Mouse (Mus musculus) heart, postnatal 4 days (tissue): ENCODE data around the gene Ltbp1. TPM values are rescaled to one million over a fixed set of nuclear protein-coding genes. Genes with fewer than 3 reads are reported as not detected.

Experiments used
- DNase-seq: peaks from one replicate; pipeline ENCODE4 v3.0.0; 2021
- total RNA-seq, 2 experiments: library from RNA; stranded (reverse); gene quantifications; 2 replicates each; pipeline ENCODE4 v1.2.3; 2021

Gene Ltbp1
- total RNA-seq: 10 to 100 TPM; 63.8 to 67.0 TPM

GRCm38 (mm10) chr17:75005281-75005684, at the start of gene Ltbp1:
Ltbp1 (plus strand) TSS chr17:75005568.
- peak; percentile 71 for DNase-seq

- DNase-seq: no peak
These were observed 45.7 kb upstream of the Ltbp1 start for GRCm38 (mm10) chr17:74959481-74960245.

GRCm38 (mm10) chr17:74963222-74963621, 42.1 kb upstream of the Ltbp1 start:
- no peak for DNase-seq

GRCm38 (mm10) chr17:74963861-74964260, 41.5 kb upstream of the Ltbp1 start:
- no peak for DNase-seq

- DNase-seq: no peak
These were observed 38.0 kb upstream of the Ltbp1 start for GRCm38 (mm10) chr17:74967298-74967848.

GRCm38 (mm10) chr17:74968152-74968712, 37.1 kb upstream of the Ltbp1 start:
- no peak for DNase-seq

GRCm38 (mm10) chr17:74968738-74969271, 36.6 kb upstream of the Ltbp1 start:
- no peak for DNase-seq

- no peak for DNase-seq
These were observed 30.2 kb upstream of the Ltbp1 start for GRCm38 (mm10) chr17:74975192-74975591.

GRCm38 (mm10) chr17:74976167-74976985, 29.0 kb upstream of the Ltbp1 start:
- DNase-seq: no peak

- DNase-seq: no peak
These were observed 25.6 kb upstream of the Ltbp1 start for GRCm38 (mm10) chr17:74979767-74980166.

- no peak for DNase-seq
These were observed 23.7 kb upstream of the Ltbp1 start for GRCm38 (mm10) chr17:74981703-74982102.

- DNase-seq: no peak
These were observed 22.5 kb upstream of the Ltbp1 start for GRCm38 (mm10) chr17:74982880-74983279.

- no peak for DNase-seq
These were observed 21.3 kb upstream of the Ltbp1 start for GRCm38 (mm10) chr17:74984071-74984470.

- no peak for DNase-seq
These were observed 20.7 kb upstream of the Ltbp1 start for GRCm38 (mm10) chr17:74984681-74985080.

- DNase-seq: no peak
These were observed 18.3 kb upstream of the Ltbp1 start for GRCm38 (mm10) chr17:74987067-74987466.

GRCm38 (mm10) chr17:74989691-74990090, 15.7 kb upstream of the Ltbp1 start:
- no peak for DNase-seq

- no peak for DNase-seq
These were observed 14.8 kb upstream of the Ltbp1 start for GRCm38 (mm10) chr17:74990561-74990960.

- peak; percentile 65 for DNase-seq
These were observed 11.4 kb upstream of the Ltbp1 start for GRCm38 (mm10) chr17:74993726-74994581.

- DNase-seq: peak; percentile 24
These were observed 10.8 kb upstream of the Ltbp1 start for GRCm38 (mm10) chr17:74994582-74994893.

- no peak for DNase-seq
These were observed 10.1 kb upstream of the Ltbp1 start for GRCm38 (mm10) chr17:74995266-74995665.

GRCm38 (mm10) chr17:75000066-75000465, 5.3 kb upstream of the Ltbp1 start:
- no peak for DNase-seq

- DNase-seq: peak; percentile 93
These were observed 548 bp upstream of the Ltbp1 start for GRCm38 (mm10) chr17:75004820-75005219.
